Mouse (Mus musculus) Patski (cell line): ENCODE measurements around the gene Camk2b. TPM values are rescaled to one million over a fixed set of nuclear protein-coding genes. Genes with fewer than 3 reads are reported as not detected.

Experiments
- ATAC-seq: fragments of 100-300 bp; one replicate; pipeline ENCODE4 v1.8.0; 2021
- CTCF ChIA-PET: fragments of 350-600 bp; sonication (Branson Sonifier 250); formaldehyde crosslinking; loops from one replicate; lab custom pipeline; 2022; ENCODE audit warnings: inconsistent platforms; lab: Charles Lee
- POLR2A ChIA-PET: fragments of 350-600 bp; sonication (Branson Sonifier 250); formaldehyde crosslinking; loops from one replicate; lab custom pipeline; 2022; ENCODE audit warnings: antibody characterized with exemption, inconsistent platforms; lab: Charles Lee
- DNase-seq: peaks from one replicate; pipeline ENCODE4 v3.0.0-alpha.2; 2011; ENCODE audit warnings: low read depth, low spot score
- H3K27me3 ChIP-seq: fragments of 371-371 bp; one replicate; pipeline ENCODE4 v1.5.1; 2021
- CTCF ChIP-seq: fragments of 100-300 bp; IDR thresholded peaks from one replicate; pipeline ENCODE4 v1.5.1; 2021
- in situ Hi-C: fragments of 300-500 bp; cut with MboI; formaldehyde crosslinking; loops from 3 replicates; pipeline ENCODE4 v1.11.1; 2018; ENCODE audit warnings: low pct_unique_long_range_greater_than_20kb, mixed read lengths
- polyA plus RNA-seq: library from polyadenylated mRNA; unstranded; gene quantifications from one replicate; pipeline ENCODE4 v1.2.3, GENCODE M21; 2021

Gene Camk2b
- polyA plus RNA-seq, 1 experiment from 2014 or later, result 9.6 TPM

GRCm38 (mm10) chr11:6029790-6030189 lies 36.4 kb downstream of the Camk2b start:
- in situ Hi-C loops, result loop anchor here (10.0 kb wide), 1 partner anchor 155 kb away; no protein-coding TSS in a partner anchor
- no peak for DNase-seq
- no peaks in the 10 kb centered on the region for H3K27me3 ChIP-seq
- CTCF ChIA-PET, result interaction anchor here (1.5 to 2.9 kb wide), 3 partner anchors 9 to 38 kb away, joined by 4 to 14 read pairs (median 7); no protein-coding TSS in a partner anchor
- TF ChIP-seq CTCF, result no peak
- POLR2A ChIA-PET, result interaction anchor here (0.6 to 1.9 kb wide), 2 partner anchors 24 to 34 kb away, joined by 4 to 6 read pairs; no protein-coding TSS in a partner anchor
- ATAC-seq, result no peak

- no peak for DNase-seq
- no peak for TF ChIP-seq CTCF
- no peaks in the 10 kb centered on the region for H3K27me3 ChIP-seq
- in situ Hi-C loops, result no loop called here
- ChIA-PET CTCF (interaction anchor here (1.5 to 2.9 kb wide), 4 partner anchors 10 to 159 kb away, joined by 3 to 14 read pairs (median 6); no protein-coding TSS in a partner anchor), POLR2A (interaction anchor here (1.9 kb wide), 1 partner anchor 33 kb away, joined by 6 read pairs; no protein-coding TSS in a partner anchor)
- no peak for ATAC-seq
These were observed 37.3 kb downstream of the Camk2b start for GRCm38 (mm10) chr11:6028911-6029310.

- ChIA-PET CTCF (interaction anchor here (0.7 to 9.1 kb wide), 12 partner anchors 9 to 161 kb away, joined by 3 to 98 read pairs (median 4); no protein-coding TSS in a partner anchor), POLR2A (interaction anchor here (1.3 to 2.2 kb wide), 3 partner anchors 29 to 35 kb away, joined by 3 to 6 read pairs (median 5); no protein-coding TSS in a partner anchor)
- no peaks in the 10 kb centered on the region for H3K27me3 ChIP-seq
- ATAC-seq, result no peak
- in situ Hi-C loops, result no loop called here
- DNase-seq, result no peak
- no peak for TF ChIP-seq CTCF
These were observed 39.8 kb downstream of the Camk2b start for GRCm38 (mm10) chr11:6026361-6026760.

GRCm38 (mm10) chr11:6024923-6025652 lies 41.1 kb downstream of the Camk2b start:
- ATAC-seq (no peak), DNase-seq (no peak)
- in situ Hi-C loops, result no loop called here
- ChIA-PET CTCF (interaction anchor here (1.8 to 9.1 kb wide), 3 partner anchors 10 to 30 kb away, joined by 4 to 98 read pairs (median 12); no protein-coding TSS in a partner anchor), POLR2A (no interaction called here)
- no peaks in the 10 kb centered on the region for H3K27me3 ChIP-seq
- no peak for TF ChIP-seq CTCF

- ChIA-PET CTCF (interaction anchor here (1.0 to 9.1 kb wide), 6 partner anchors 12 to 26 kb away, joined by 3 to 98 read pairs (median 4); no protein-coding TSS in a partner anchor), POLR2A (interaction anchor here (0.5 to 2.0 kb wide), 3 partner anchors 17 to 126 kb away, joined by 3 to 7 read pairs (median 4); no protein-coding TSS in a partner anchor)
- in situ Hi-C loops, result no loop called here
- no peak for DNase-seq
- no peak for TF ChIP-seq CTCF
- peak; percentile 52 for ATAC-seq
- H3K27me3 ChIP-seq, result no peaks in the 10 kb centered on the region
These were observed 45.0 kb downstream of the Camk2b start for GRCm38 (mm10) chr11:6020897-6021839.

GRCm38 (mm10) chr11:6020360-6020759 lies 45.8 kb downstream of the Camk2b start:
- DNase-seq, result no peak
- ChIA-PET POLR2A (interaction anchor here (1.2 to 2.0 kb wide), 3 partner anchors 17 to 20 kb away, joined by 4 to 7 read pairs (median 4); no protein-coding TSS in a partner anchor), CTCF (interaction anchor here (1.4 to 9.1 kb wide), 5 partner anchors 12 to 25 kb away, joined by 3 to 98 read pairs (median 5); no protein-coding TSS in a partner anchor)
- ATAC-seq, result no peak
- no peaks in the 10 kb centered on the region for H3K27me3 ChIP-seq
- in situ Hi-C loops, result no loop called here
- TF ChIP-seq CTCF, result no peak

GRCm38 (mm10) chr11:6018218-6019010 lies 47.7 kb downstream of the Camk2b start:
- no peaks in the 10 kb centered on the region for H3K27me3 ChIP-seq
- TF ChIP-seq CTCF, result no peak
- in situ Hi-C loops, result no loop called here
- DNase-seq, result no peak
- CTCF ChIA-PET, result interaction anchor here (1.4 to 9.1 kb wide), 2 partner anchors 16 to 23 kb away, joined by 3 to 98 read pairs; no protein-coding TSS in a partner anchor
- POLR2A ChIA-PET, result interaction anchor here (1.2 kb wide), 1 partner anchor 13 kb away, joined by 3 read pairs; no protein-coding TSS in a partner anchor
- ATAC-seq, result no peak

- DNase-seq (no peak), ATAC-seq (no peak)
- TF ChIP-seq CTCF, result no peak
- no peaks in the 10 kb centered on the region for H3K27me3 ChIP-seq
- in situ Hi-C loops, result no loop called here
- ChIA-PET CTCF (interaction anchor here (0.9 to 1.0 kb wide), 2 partner anchors 9 to 168 kb away, joined by 3 read pairs; no protein-coding TSS in a partner anchor), POLR2A (interaction anchor here (1.2 to 1.7 kb wide), 2 partner anchors 12 to 16 kb away, joined by 3 to 6 read pairs; no protein-coding TSS in a partner anchor)
These were observed 48.5 kb downstream of the Camk2b start for GRCm38 (mm10) chr11:6017484-6018140.
